Mouse (Mus musculus) midbrain, embryonic 12.5 days (tissue): ENCODE results near the gene Mff. TPM values are rescaled to one million over a fixed set of nuclear protein-coding genes. Genes with fewer than 3 reads are reported as not detected.

Source experiments
- ATAC-seq: fragments of 200-750 bp; cut with Nextera tagmentation; 2 replicates; pipeline ENCODE4 v1.8.0; 2017; ENCODE audit warnings: low read depth, moderate TSS enrichment, moderate library complexity; ENCODE audit not compliant: low FRiP score
- H3K27ac ChIP-seq: fragments of 300-500 bp; sonication (generic); replicated peaks from 2 replicates; pipeline ENCODE4 v1.5.1; 2016; ENCODE audit warnings: mild to moderate bottlenecking
- H3K27me3 ChIP-seq: fragments of 300-500 bp; sonication (generic); 2 replicates; pipeline ENCODE4 v1.6.1; 2016; ENCODE audit warnings: mild to moderate bottlenecking
- H3K36me3 ChIP-seq: fragments of 300-500 bp; sonication (generic); 2 replicates; pipeline ENCODE4 v1.6.1; 2016
- H3K4me1 ChIP-seq: fragments of 300-500 bp; sonication (generic); 2 replicates; pipeline ENCODE4 v1.6.1; 2016
- H3K4me2 ChIP-seq: fragments of 300-500 bp; sonication (generic); replicated peaks from 2 replicates; pipeline ENCODE4 v1.6.1; 2016; ENCODE audit warnings: mild to moderate bottlenecking, moderate library complexity
- H3K4me3 ChIP-seq: fragments of 300-500 bp; sonication (generic); 2 replicates; pipeline ENCODE4 v1.5.1; 2016; ENCODE audit warnings: mild to moderate bottlenecking
- H3K9ac ChIP-seq: fragments of 300-500 bp; sonication (generic); replicated peaks from 2 replicates; pipeline ENCODE4 v1.6.1; 2016; ENCODE audit warnings: mild to moderate bottlenecking, moderate library complexity
- H3K9me3 ChIP-seq: fragments of 300-500 bp; sonication (generic); 2 replicates; pipeline ENCODE4 v1.6.1; 2016; ENCODE audit warnings: mild to moderate bottlenecking
- WGBS: fragments of 180-500 bp; shearing (Covaris S2); methylation state at CpG from one replicate; pipeline ENCODE4 v1.1.7; 2016; 5-methylcytosine and 5-hydroxymethylcytosine counted together
- polyA plus RNA-seq: library from polyadenylated mRNA; unstranded; fragments of >200 nt; fragmentation: Nextera tagmentation; extraction: Ambion mirVana; gene quantifications from 2 replicates; pipeline ENCODE4 v1.2.1, GENCODE M21; 2016

Gene Mff
- polyA plus RNA-seq, 1 experiment from 2014 or later = 276 TPM

DNA sequence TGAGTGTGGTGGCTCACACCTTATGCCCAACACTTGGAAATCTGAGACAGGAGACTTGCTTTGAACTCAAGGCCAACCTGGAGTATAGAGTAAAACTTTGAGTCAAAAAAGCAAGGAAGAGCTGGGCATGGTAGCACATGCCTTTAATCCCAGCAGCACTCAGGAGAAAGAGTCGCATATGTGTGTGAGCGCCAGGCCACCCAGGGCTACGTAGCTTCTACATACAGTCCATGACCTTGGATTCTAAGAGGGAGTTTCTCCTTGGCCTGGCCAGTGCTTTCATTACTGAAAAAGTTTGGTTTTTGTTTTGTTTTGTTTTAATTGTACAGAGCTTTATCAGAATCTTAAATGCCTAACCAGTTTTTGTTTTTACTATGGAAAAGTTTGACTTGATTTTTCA, 19.3 kb downstream of the Mff start:
- no peak for ATAC-seq
- Histone ChIP-seq H3K4me1 (no peaks in the 10 kb centered on the region), H3K27ac (no peak overlapping the region), H3K9me3 (no peaks in the 10 kb centered on the region), H3K36me3 (peaks cover 30% of the 10 kb centered on the region), H3K9ac (no peak overlapping the region), H3K27me3 (no peaks in the 10 kb centered on the region), H3K4me3 (no peak overlapping the region), H3K4me2 (no peak overlapping the region)
- 92% methylated on average over 3 of the region's 3 CpGs for WGBS

DNA sequence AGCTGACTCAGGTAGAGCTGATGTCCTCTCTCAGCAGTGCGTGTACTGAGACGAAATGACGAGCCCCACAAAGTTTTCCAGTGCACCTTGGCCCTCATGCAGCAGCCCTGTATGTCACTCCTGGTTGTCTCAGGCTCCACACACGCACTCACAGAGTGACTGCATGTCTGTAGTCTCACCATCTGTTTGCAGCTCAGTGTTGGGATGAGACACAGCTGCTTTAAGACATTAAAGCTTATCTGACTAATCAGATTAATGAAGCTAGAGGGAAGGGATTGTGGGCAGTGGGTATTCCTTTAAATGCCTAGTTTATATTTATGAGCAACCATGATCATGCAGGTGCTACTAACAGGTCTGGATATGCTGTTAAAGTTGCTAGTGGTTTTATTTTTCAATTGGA, 21.7 kb downstream of the Mff start:
- ATAC-seq = no peak

DNA sequence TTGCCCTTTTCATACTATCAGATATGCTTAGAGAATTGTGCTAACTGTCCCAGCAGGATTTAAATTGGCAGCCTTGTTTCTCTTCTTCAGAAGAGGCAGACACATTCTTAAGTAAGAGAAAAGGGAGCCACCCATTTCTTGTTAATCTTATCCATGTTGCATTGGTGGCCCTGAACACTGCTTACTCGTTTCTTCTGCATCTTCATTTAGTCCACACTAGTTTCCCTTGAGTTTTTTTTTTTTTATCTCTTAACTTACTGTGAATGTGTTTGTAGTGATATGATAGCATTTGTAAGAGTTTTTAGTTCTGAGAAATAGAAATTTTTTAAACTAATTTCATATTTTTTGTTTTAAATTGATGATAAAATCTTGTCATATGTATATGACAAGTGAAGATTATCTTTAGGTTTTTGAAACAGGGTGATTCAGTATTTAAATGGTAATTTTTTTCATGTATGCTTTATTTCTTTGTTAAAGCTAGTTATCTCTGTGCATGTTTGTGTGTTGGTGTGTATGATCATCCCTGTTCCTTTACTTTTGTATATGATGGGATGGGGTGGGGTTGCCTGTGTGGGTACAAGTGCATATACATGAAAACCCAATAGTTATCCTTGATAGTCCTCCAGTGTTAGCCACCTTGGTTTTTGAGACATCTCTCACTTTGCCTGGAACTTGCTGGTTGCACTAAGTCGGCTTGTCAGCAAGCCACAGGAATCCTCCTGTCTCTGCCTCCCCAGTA, 23.2 kb downstream of the Mff start:
- no peak overlapping the region for H3K27ac ChIP-seq
- H3K36me3 ChIP-seq = peaks cover 21% of the 10 kb centered on the region
- H3K4me2 ChIP-seq = no peak overlapping the region
- no peaks in the 10 kb centered on the region for H3K9me3 ChIP-seq
- 91% methylated on average over 2 of the region's 2 CpGs for WGBS
- H3K4me3 ChIP-seq = no peak overlapping the region
- H3K27me3 ChIP-seq = no peaks in the 10 kb centered on the region
- ATAC-seq = no peak
- H3K4me1 ChIP-seq = no peaks in the 10 kb centered on the region
- no peak overlapping the region for H3K9ac ChIP-seq

More for the DNA sequence above, 21.7 kb downstream of the Mff start:
- Histone ChIP-seq H3K9ac (no peak overlapping the region), H3K36me3 (peaks cover 24% of the 10 kb centered on the region), H3K4me3 (no peak overlapping the region), H3K9me3 (no peaks in the 10 kb centered on the region), H3K27me3 (no peaks in the 10 kb centered on the region), H3K4me1 (no peaks in the 10 kb centered on the region), H3K4me2 (no peak overlapping the region), H3K27ac (no peak overlapping the region)
- WGBS = 91% methylated on average over 4 of the region's 4 CpGs

DNA sequence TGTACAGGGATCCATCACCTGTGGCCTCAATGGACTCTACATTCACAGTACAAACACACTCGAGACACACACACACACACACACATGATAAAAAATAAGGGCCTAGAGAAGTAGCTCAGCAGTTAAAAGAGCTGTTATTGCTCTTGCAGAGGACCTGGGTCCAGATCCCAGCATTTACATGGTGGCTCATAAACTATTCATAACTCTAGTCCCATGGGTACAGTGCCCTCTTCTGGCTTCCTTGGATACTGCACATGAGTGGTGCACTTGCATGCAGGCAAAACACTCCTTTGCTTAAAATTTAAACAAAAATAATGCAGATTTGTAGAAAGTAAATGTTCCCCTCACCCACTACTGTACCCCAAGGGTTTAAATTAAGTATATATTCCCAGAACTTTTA, 34.8 kb downstream of the Mff start:
- Histone ChIP-seq H3K9me3 (0 out of 2 replicates have a peak, but pooled peaks cover 4% of the 10 kb centered on the region), H3K4me3 (no peak overlapping the region), H3K27ac (no peak overlapping the region), H3K4me2 (no peak overlapping the region), H3K4me1 (no peaks in the 10 kb centered on the region), H3K36me3 (peaks cover 25% of the 10 kb centered on the region), H3K9ac (no peak overlapping the region), H3K27me3 (no peaks in the 10 kb centered on the region)
- WGBS = 100% methylated on average over 1 of the region's 1 CpGs
- ATAC-seq = no peak

DNA sequence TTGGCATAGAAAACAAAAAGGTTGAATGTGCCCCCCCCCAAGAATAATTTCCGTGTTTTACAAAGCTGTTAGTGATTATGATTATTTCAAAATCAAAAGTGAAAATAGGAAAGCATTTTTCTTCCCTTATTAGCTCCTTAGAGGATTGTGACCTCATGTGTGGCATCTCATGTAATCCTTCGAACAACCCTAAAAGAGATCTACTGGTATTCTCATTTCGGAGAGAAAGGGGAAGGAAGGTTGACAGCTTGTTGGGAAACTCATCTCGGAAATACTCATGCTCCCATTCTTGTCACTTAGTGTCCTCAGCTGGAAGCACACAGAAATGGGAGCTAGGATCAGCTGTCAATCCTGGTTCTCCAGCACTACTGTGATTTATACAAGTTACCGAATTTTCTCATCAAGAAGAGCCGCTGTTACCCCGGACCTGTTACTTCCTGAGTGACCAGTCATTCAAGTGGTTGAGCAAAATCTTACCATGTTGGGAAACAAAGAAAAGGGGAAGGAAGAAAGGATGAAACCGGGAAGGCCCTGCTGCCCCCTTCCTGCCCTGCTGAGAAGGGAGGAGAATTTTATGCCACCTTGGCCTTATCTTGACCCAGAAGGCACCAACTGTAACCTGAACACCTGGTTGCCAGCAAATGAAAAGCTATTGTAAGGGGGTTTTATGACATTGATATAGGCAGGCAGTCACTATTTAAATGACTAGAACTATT, 36.9 kb downstream of the Mff start:
- Histone ChIP-seq H3K9me3 (0 out of 2 replicates have a peak, but pooled peaks cover 4% of the 10 kb centered on the region), H3K27ac (no peak overlapping the region), H3K4me3 (no peak overlapping the region), H3K4me2 (no peak overlapping the region), H3K36me3 (peaks cover 10% of the 10 kb centered on the region; the same call in 1 of the 2 replicates), H3K4me1 (no peaks in the 10 kb centered on the region), H3K9ac (no peak overlapping the region), H3K27me3 (no peaks in the 10 kb centered on the region)
- ATAC-seq = no peak
- 92% methylated on average over 8 of the region's 8 CpGs for WGBS

DNA sequence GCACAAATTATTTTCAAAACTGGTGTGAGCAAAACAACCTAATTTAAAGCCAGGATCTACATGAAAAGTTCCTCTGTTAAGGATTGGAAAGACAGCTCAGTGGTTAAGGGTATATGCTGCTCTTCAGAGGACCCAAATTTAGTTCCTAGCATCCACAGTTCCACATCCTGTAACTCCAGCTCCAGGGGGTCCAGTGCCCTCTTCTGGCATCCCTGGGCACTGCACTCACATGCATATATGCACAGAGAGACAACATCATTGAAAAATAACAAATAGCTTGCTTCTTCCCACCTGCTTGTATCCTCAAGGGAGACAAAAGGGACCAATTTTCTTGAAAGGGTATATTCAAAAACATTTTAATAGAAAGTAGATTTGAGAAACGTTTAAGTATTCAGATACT, 37.6 kb downstream of the Mff start:
- Histone ChIP-seq H3K4me2 (no peak overlapping the region), H3K9me3 (0 out of 2 replicates have a peak, but pooled peaks cover 4% of the 10 kb centered on the region)
- WGBS = 89% methylated on average over 1 of the region's 1 CpGs

DNA sequence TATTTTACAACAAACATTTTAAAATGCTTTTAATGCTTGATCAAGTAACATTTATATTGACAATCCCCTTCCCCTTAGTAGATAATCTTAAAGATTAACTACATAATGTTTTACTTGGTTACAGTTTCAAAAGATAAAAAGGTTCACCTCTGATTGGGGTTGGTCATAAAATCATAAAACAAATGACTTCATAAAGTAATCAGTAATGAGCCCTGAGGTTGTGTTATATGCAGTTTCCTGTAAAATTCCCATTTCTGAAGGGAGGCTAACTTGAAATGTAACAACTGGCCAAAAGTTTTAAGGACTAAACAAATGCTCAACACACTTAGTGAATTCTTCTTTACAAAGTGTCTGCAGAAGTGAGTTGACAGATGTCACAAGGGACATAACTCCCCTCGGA, 41.5 kb downstream of the Mff start:
- no peak for ATAC-seq
- Histone ChIP-seq H3K9ac (no peak overlapping the region), H3K4me3 (no peak overlapping the region), H3K9me3 (0 out of 2 replicates have a peak, but pooled peaks cover 4% of the 10 kb centered on the region), H3K27ac (no peak overlapping the region), H3K4me2 (no peak overlapping the region), H3K36me3 (peaks cover 10% of the 10 kb centered on the region; the same call in 1 of the 2 replicates), H3K27me3 (no peaks in the 10 kb centered on the region), H3K4me1 (no peaks in the 10 kb centered on the region)
- WGBS = 82% methylated on average over 1 of the region's 1 CpGs

More for the DNA sequence above, 37.6 kb downstream of the Mff start:
- Histone ChIP-seq H3K27ac (no peak overlapping the region), H3K27me3 (no peaks in the 10 kb centered on the region), H3K4me3 (no peak overlapping the region), H3K36me3 (peaks cover 10% of the 10 kb centered on the region; the same call in 1 of the 2 replicates), H3K4me1 (no peaks in the 10 kb centered on the region), H3K9ac (no peak overlapping the region)
- no peak for ATAC-seq

DNA sequence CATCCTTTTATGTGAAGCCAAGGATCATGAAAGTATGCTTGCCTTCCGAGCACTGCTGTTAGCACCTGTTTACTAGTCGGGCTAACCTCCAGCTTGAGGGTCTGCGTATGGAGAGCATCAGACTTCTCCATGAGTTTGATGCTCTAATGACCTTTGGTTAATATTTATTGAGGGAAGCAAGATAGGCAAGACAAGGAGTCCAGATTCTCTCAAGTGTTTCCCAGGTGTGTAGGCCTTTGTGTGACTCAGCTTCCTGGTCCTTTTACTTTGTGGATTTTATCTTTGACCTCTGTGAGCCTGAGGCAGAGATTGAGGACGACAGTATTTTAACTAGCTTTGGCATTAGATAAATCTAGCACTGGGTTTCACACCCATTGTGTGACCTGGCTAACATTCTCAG, 42.0 kb downstream of the Mff start:
- Histone ChIP-seq H3K4me3 (no peak overlapping the region), H3K4me1 (no peaks in the 10 kb centered on the region), H3K9me3 (0 out of 2 replicates have a peak, but pooled peaks cover 4% of the 10 kb centered on the region), H3K27me3 (no peaks in the 10 kb centered on the region), H3K27ac (no peak overlapping the region), H3K4me2 (no peak overlapping the region), H3K9ac (no peak overlapping the region), H3K36me3 (peaks cover 8% of the 10 kb centered on the region; the same call in 1 of the 2 replicates)
- WGBS = 90% methylated on average over 4 of the region's 4 CpGs
- no peak for ATAC-seq

DNA sequence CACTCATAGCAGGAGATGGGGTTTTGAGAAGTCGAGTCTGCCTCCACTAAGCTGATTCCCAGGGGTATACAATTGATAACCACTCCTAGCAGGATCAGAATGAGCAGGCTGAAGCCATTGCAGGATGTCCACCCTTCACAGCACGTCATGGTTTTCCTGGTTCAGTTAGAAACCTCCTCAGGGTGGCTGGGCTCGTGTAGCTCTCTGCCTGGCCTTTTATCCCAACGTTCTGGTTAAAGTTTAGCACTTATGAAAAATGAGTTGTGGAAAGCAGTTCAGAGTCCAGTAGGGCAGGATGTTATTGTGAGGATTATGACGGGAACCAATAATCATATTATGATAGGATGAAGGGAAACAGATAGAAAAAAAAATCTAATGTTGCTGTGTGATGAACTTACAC, 43.6 kb downstream of the Mff start, which contains the start of gene Tm4sf20:
Gene Tm4sf20, minus strand, starts transcription at position 193 of the 400 bp plus-strand sequence.
- H3K27ac ChIP-seq = no peak within 1 kb of the TSS
- H3K9ac ChIP-seq = no peak within 1 kb of the TSS
- no peak within 1 kb of the TSS for H3K4me3 ChIP-seq
- no peak for ATAC-seq
- H3K27me3 ChIP-seq = no peaks in the 10 kb centered on the region
- WGBS = 82% methylated on average over 5 of the region's 5 CpGs
- H3K36me3 ChIP-seq = no peaks in the 10 kb centered on the region
- H3K9me3 ChIP-seq = no peaks in the 10 kb centered on the region
- no peaks in the 10 kb centered on the region for H3K4me1 ChIP-seq
- H3K4me2 ChIP-seq = no peak within 1 kb of the TSS

DNA sequence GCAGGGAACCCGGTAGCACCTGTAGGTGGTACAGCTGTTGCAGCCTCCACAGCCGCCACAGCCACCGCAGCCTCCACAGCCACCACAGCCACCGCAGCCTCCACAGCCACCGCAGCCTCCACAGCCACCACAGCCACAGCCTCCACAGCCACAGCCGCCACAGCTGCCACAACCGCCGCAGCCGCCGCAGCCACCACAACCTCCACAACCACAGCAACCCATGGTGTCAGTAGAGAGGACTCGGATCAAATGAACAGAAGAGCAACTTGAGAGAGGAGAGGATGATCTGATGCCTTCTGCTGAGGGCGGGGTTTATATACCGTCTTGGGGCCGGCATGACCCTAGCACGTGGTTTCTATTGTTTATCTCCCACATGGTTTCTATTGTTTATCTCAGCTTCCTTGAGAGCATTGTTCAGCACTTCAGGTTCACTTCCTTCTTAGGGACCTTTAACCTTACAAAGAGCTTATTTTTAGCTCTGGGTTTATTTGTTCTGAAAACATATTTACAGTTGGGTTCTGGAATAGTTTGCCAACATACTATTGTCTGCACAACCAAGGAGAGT, 46.4 kb downstream of the Mff start, which contains the start of gene Gm47791:
Gene Gm47791, minus strand, starts transcription at position 222 of the 565 bp plus-strand sequence.
- ATAC-seq = no peak
- H3K9ac ChIP-seq = no peak within 1 kb of the TSS
- H3K4me2 ChIP-seq = no peak within 1 kb of the TSS
- no peaks in the 10 kb centered on the region for H3K4me1 ChIP-seq
- no peak within 1 kb of the TSS for H3K27ac ChIP-seq
- H3K4me3 ChIP-seq = no peak within 1 kb of the TSS
- 88% methylated on average over 13 of the region's 15 CpGs for WGBS
- no peaks in the 10 kb centered on the region for H3K27me3 ChIP-seq
- no peaks in the 10 kb centered on the region for H3K9me3 ChIP-seq
- no peaks in the 10 kb centered on the region for H3K36me3 ChIP-seq

DNA sequence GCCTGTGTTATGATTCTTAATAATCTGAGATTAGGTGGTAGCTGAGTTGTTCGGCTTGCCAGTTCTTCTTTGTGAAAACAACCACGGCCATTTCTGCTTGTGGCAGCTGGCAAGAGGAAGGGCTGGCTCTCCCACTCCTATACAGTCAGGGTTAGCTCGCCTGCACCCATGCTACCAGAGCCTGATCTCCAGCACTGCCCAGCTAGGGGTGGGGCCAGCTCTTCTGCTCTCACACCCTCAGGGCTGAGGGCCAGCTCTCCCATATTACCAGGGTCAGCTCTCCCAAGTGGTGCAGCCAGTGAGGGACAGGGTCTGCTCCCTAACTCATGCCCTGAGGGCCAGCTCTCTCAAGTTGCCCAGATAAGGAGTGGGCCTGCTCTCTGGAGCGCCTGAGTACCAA, 47.7 kb downstream of the Mff start:
- 87% methylated on average over 4 of the region's 4 CpGs for WGBS

DNA sequence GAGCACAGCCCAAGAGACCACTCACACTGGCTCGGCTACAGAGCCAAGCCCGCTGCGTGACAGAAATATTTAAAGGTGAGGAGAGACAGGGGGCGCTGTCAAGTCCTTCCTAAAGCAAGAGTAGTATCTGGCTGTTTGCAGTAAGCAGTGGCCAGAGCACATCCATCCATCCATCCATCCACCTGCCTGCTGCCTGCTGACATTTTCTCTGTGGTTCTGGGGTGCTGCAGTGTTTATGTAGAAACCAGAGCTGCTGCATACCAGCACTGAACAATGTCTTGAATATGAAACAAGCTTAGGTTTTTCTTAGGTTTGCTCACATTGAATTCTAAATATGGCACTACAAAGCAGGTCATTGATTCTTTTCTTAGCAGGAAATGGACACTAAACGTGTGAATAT, 48.5 kb downstream of the Mff start:
- ATAC-seq = no peak
- 79% methylated on average over 5 of the region's 5 CpGs for WGBS
- H3K36me3 ChIP-seq = no peaks in the 10 kb centered on the region
- H3K9me3 ChIP-seq = no peaks in the 10 kb centered on the region
- H3K27ac ChIP-seq = no peak overlapping the region
- no peaks in the 10 kb centered on the region for H3K27me3 ChIP-seq
- no peaks in the 10 kb centered on the region for H3K4me1 ChIP-seq
- no peak overlapping the region for H3K9ac ChIP-seq
- H3K4me2 ChIP-seq = no peak overlapping the region
- H3K4me3 ChIP-seq = no peak overlapping the region

More for the DNA sequence above, 47.7 kb downstream of the Mff start:
- H3K4me2 ChIP-seq = no peak overlapping the region
- H3K27me3 ChIP-seq = no peaks in the 10 kb centered on the region
- no peaks in the 10 kb centered on the region for H3K4me1 ChIP-seq
- ATAC-seq = no peak
- no peak overlapping the region for H3K9ac ChIP-seq
- H3K9me3 ChIP-seq = no peaks in the 10 kb centered on the region
- no peak overlapping the region for H3K4me3 ChIP-seq
- H3K27ac ChIP-seq = no peak overlapping the region
- no peaks in the 10 kb centered on the region for H3K36me3 ChIP-seq
